Mouse (Mus musculus) CH12.LX (cell line): ENCODE measurements around the gene Nfkbiz. TPM values are rescaled to one million over a fixed set of nuclear protein-coding genes. Genes with fewer than 3 reads are reported as not detected.

ENCODE experiments used
- DNase-seq: peaks from one replicate; pipeline ENCODE4 v3.0.0-alpha.2; 2013; ENCODE audit errors: extremely low read depth
- H3K27ac ChIP-seq: 2 replicates; pipeline ENCODE4 v1.5.1; 2012; ENCODE audit warnings: low read depth, mild to moderate bottlenecking, control low read depth, moderate library complexity; ENCODE audit not compliant: insufficient read depth
- H3K27me3 ChIP-seq: replicated peaks from 2 replicates; pipeline ENCODE3; 2012; ENCODE audit warnings: inconsistent platforms
- H3K36me3 ChIP-seq, 2 experiments: replicated peaks in 1 of 2; 2 replicates each; pipeline versions ENCODE3 to v1.6.1; 2012; ENCODE audit warnings: inconsistent platforms in 1 of 2, low read length in 1 of 2, mild to moderate bottlenecking in 1 of 2, mixed read lengths in 1 of 2, moderate library complexity in 1 of 2; ENCODE audit not compliant: control insufficient read depth in 1 of 2, insufficient read depth in 1 of 2
- H3K4me1 ChIP-seq, 2 experiments: 2 replicates each; pipeline ENCODE4 v1.6.1; 2012; ENCODE audit warnings: inconsistent platforms in 1 of 2, moderate library complexity in 1 of 2; ENCODE audit not compliant: insufficient read depth in 2 of 2, control insufficient read depth in 1 of 2
- H3K4me2 ChIP-seq: 2 replicates; pipeline ENCODE4 v1.6.1; 2012; ENCODE audit warnings: low read depth, mild to moderate bottlenecking, control low read depth; ENCODE audit not compliant: poor library complexity, insufficient read depth, severe bottlenecking
- H3K4me3 ChIP-seq, 3 experiments: fragments of 150-350 bp in 1 of 3; sonication (generic) in 1 of 3; replicated peaks in 1 of 3; 2 replicates each; pipeline versions ENCODE3 to v1.5.1; 2011 to 2012; ENCODE audit warnings: low read depth in 2 of 3, low read length in 2 of 3, mild to moderate bottlenecking in 2 of 3, moderate library complexity in 2 of 3, control low read depth in 1 of 3, improper control_type of control experiment in 1 of 3, inconsistent platforms in 1 of 3, mixed read lengths in 1 of 3; ENCODE audit not compliant: poor library complexity in 1 of 3
- H3K79me2 ChIP-seq: replicated peaks from 2 replicates; pipeline ENCODE4 v1.6.1; 2012; ENCODE audit warnings: mild to moderate bottlenecking, moderate library complexity; ENCODE audit not compliant: control insufficient read depth, poor library complexity, insufficient read depth, severe bottlenecking; ENCODE audit errors: extremely low read depth
- H3K9ac ChIP-seq: 2 replicates; pipeline ENCODE4 v1.6.1; 2012; ENCODE audit warnings: low read depth, mild to moderate bottlenecking, control low read depth, moderate library complexity; ENCODE audit not compliant: insufficient read depth
- H3K9me3 ChIP-seq: replicated peaks from 2 replicates; pipeline ENCODE3; 2012; ENCODE audit warnings: low read length, inconsistent platforms, mixed read lengths
- BHLHE40 ChIP-seq: IDR thresholded peaks from 2 replicates; pipeline ENCODE4 v1.6.1; 2011; ENCODE audit warnings: mild to moderate bottlenecking, low read depth, low read length, improper control_type of control experiment
- CHD2 ChIP-seq: IDR thresholded peaks from 2 replicates; pipeline ENCODE4 v1.6.1; 2011; ENCODE audit warnings: low read length, improper control_type of control experiment
- CTCF ChIP-seq, 2 experiments: IDR thresholded peaks in 1 of 2; conservative IDR thresholded peaks in 1 of 2; 2 replicates each; pipeline ENCODE4 v1.5.1; 2011 to 2012; ENCODE audit warnings: low read depth in 2 of 2, low read length in 2 of 2, improper control_type of control experiment in 1 of 2, inconsistent platforms in 1 of 2, mild to moderate bottlenecking in 1 of 2, moderate library complexity in 1 of 2
- EP300 ChIP-seq: IDR thresholded peaks from 2 replicates; pipeline ENCODE4 v1.6.1; 2011; ENCODE audit warnings: low read length, improper control_type of control experiment
- ETS1 ChIP-seq: conservative IDR thresholded peaks from 2 replicates; pipeline ENCODE4 v1.6.1; 2012; ENCODE audit warnings: low read depth, mild to moderate bottlenecking, inconsistent platforms, low read length, improper control_type of control experiment, moderate library complexity
- IRF4 ChIP-seq: IDR thresholded peaks from 2 replicates; pipeline ENCODE4 v1.6.1; 2014; ENCODE audit warnings: low read depth, mild to moderate bottlenecking, inconsistent platforms, low read length, improper control_type of control experiment
- JUND ChIP-seq: conservative IDR thresholded peaks from 2 replicates; pipeline ENCODE4 v1.6.1; 2011; ENCODE audit warnings: low read depth, low read length, improper control_type of control experiment
- KAT2A ChIP-seq: IDR thresholded peaks from 2 replicates; pipeline ENCODE4 v1.6.1; 2012; ENCODE audit warnings: low read length, improper control_type of control experiment, inconsistent platforms; ENCODE audit not compliant: insufficient replicate concordance
- MAX ChIP-seq: IDR thresholded peaks from 2 replicates; pipeline ENCODE4 v1.6.1; 2011; ENCODE audit warnings: low read length, improper control_type of control experiment
- MXI1 ChIP-seq: IDR thresholded peaks from 2 replicates; pipeline ENCODE4 v1.6.1; 2011; ENCODE audit warnings: mild to moderate bottlenecking, low read depth, low read length, improper control_type of control experiment
- MYC ChIP-seq: IDR thresholded peaks from 2 replicates; pipeline ENCODE4 v1.6.1; 2011; ENCODE audit warnings: low read depth, mild to moderate bottlenecking, improper control_type of control experiment, low read length
- NELFE ChIP-seq: IDR thresholded peaks from 2 replicates; pipeline ENCODE4 v1.6.1; 2011; ENCODE audit warnings: low read depth, low read length, improper control_type of control experiment
- NRF1 ChIP-seq: IDR thresholded peaks from 2 replicates; pipeline ENCODE4 v1.6.1; 2014; ENCODE audit warnings: low read depth, mild to moderate bottlenecking, inconsistent platforms, low read length, improper control_type of control experiment, moderate library complexity
- POLR2A ChIP-seq: IDR thresholded peaks from 2 replicates; pipeline ENCODE4 v1.6.1; 2011; ENCODE audit warnings: low read depth, mild to moderate bottlenecking, improper control_type of control experiment, low read length
- RAD21 ChIP-seq: IDR thresholded peaks from 2 replicates; pipeline ENCODE4 v1.6.1; 2011; ENCODE audit warnings: low read depth, mild to moderate bottlenecking, low read length, improper control_type of control experiment, moderate library complexity
- SIN3A ChIP-seq: IDR thresholded peaks from 2 replicates; pipeline ENCODE4 v1.6.1; 2012; ENCODE audit warnings: low read length, improper control_type of control experiment, inconsistent platforms
- SMC3 ChIP-seq: IDR thresholded peaks from 2 replicates; pipeline ENCODE4 v1.6.1; 2011; ENCODE audit warnings: low read depth, low read length, improper control_type of control experiment
- TBP ChIP-seq: conservative IDR thresholded peaks from 2 replicates; pipeline ENCODE4 v1.6.1; 2011; ENCODE audit warnings: low read depth, low read length, improper control_type of control experiment
- TCF12 ChIP-seq: IDR thresholded peaks from 2 replicates; pipeline ENCODE4 v1.6.1; 2014; ENCODE audit warnings: low read depth, mild to moderate bottlenecking, inconsistent platforms, low read length, improper control_type of control experiment
- USF1 ChIP-seq: IDR thresholded peaks from 2 replicates; pipeline ENCODE4 v1.6.1; 2014; ENCODE audit warnings: low read depth, mild to moderate bottlenecking, inconsistent platforms, low read length, improper control_type of control experiment
- ZC3H11A ChIP-seq: IDR thresholded peaks from 2 replicates; pipeline ENCODE4 v1.6.1; 2012; ENCODE audit warnings: low read depth, mild to moderate bottlenecking, inconsistent platforms, low read length, improper control_type of control experiment
- dilution Hi-C: fragments of 300-500 bp; cut with MboI; formaldehyde crosslinking; loops from 2 replicates; pipeline ENCODE4 v1.14.3; 2020; ENCODE audit warnings: low sequenced_read_pairs; ENCODE audit not compliant: extremely low pct_unique_long_range_greater_than_20kb, extremely low pct_ligation_motif_present
- in situ Hi-C: fragments of 300-500 bp; cut with MboI; formaldehyde crosslinking; loops from 3 replicates; pipeline ENCODE4 v1.14.3; 2019; ENCODE audit warnings: low sequenced_read_pairs, low pct_ligation_motif_present, low pct_unique_long_range_greater_than_20kb, mixed read lengths
- polyA plus RNA-seq: library from polyadenylated mRNA; unstranded; fragments of >175 nt; gene quantifications from 2 replicates; pipeline ENCODE4 v1.2.1, GENCODE M21; 2012; ENCODE audit warnings: low read depth; ENCODE audit not compliant: insufficient read length
- total RNA-seq, 2 experiments: library from RNA; depleted of rRNA; stranded (reverse); fragments of 300-350 nt in 1 of 2; fragments of >200 nt in 1 of 2; gene quantifications; 2 replicates each; pipeline ENCODE4 v1.2.3; 2012 to 2014

Nfkbiz gene
- total and polyA plus RNA-seq, 3 experiments = 13.7 to 19.7 (median 17.1) TPM

- TF ChIP-seq SMC3 (peak; percentile 82), EP300 (no peak), BHLHE40 (no peak), ETS1 (no peak), ZC3H11A (peak; percentile 41; the same call in 1 of the 2 replicates), NRF1 (no peak), TCF12 (no peak), MXI1 (no peak), NELFE (no peak), KAT2A (no peak)
These were observed 19.8 kb upstream of the Nfkbiz start (continued) for GRCm38 (mm10) chr16:55858465-55858864.

GRCm38 (mm10) chr16:55852943-55853727 lies 14.4 kb upstream of the Nfkbiz start:
- no peaks in the 10 kb centered on the region for H3K27me3 ChIP-seq
- peaks cover 18 to 40% of the 10 kb centered on the region in 2 experiments for H3K4me1 ChIP-seq
- in situ Hi-C loops = loop anchor here (25.0 kb wide), 1 partner anchor 716 kb away; no protein-coding TSS in a partner anchor
- no peak overlapping the region for H3K4me2 ChIP-seq
- peak; percentile 96 for DNase-seq
- no peak overlapping the region for H3K9ac ChIP-seq
- TF ChIP-seq RAD21 = peak; percentile 100
- TF ChIP-seq SMC3 = peak; percentile 99
- peak; percentile 70 for TF ChIP-seq JUND
- TF ChIP-seq BHLHE40 = peak; percentile 86
- TF ChIP-seq POLR2A = no peak
- peak; percentile 99 for TF ChIP-seq CTCF (conservative IDR thresholded peaks at IDR 0.05 in 1 of 2, IDR thresholded peaks at IDR 0.05 in 1 of 2; ENCODE audit: low read depth in 2 of 2, low read length in 2 of 2)
- TF ChIP-seq ZC3H11A = peak; percentile 97
- TF ChIP-seq SIN3A = no peak
- TF ChIP-seq MAX = peak; percentile 97
- TF ChIP-seq TBP = no peak
- peak; percentile 38; the same call in 1 of the 2 replicates for TF ChIP-seq ETS1
- no peak for TF ChIP-seq USF1
- no peak for TF ChIP-seq CHD2
- TF ChIP-seq MYC = peak; percentile 69; the same call in 1 of the 2 replicates
- peak; percentile 51; the same call in 1 of the 2 replicates for TF ChIP-seq IRF4
- H3K9me3 ChIP-seq = peaks cover 9% of the 10 kb centered on the region
- no peak overlapping the region for H3K27ac ChIP-seq
- dilution Hi-C loops = no loop called here
- H3K36me3 ChIP-seq = peaks cover 43 to 57% of the 10 kb centered on the region in 2 experiments
- H3K4me3 ChIP-seq = no peak overlapping the region
- H3K79me2 ChIP-seq = no peaks in the 10 kb centered on the region
